Mouse (Mus musculus): ENCODE measurements around the gene Stk32c. TPM values are rescaled to one million over a fixed set of nuclear protein-coding genes. Genes with fewer than 3 reads are reported as not detected.

Stk32c gene
- total and polyA plus RNA-seq, 2 experiments from 2014 or later, result 0.42 TPM; not detected in 1

DNA sequence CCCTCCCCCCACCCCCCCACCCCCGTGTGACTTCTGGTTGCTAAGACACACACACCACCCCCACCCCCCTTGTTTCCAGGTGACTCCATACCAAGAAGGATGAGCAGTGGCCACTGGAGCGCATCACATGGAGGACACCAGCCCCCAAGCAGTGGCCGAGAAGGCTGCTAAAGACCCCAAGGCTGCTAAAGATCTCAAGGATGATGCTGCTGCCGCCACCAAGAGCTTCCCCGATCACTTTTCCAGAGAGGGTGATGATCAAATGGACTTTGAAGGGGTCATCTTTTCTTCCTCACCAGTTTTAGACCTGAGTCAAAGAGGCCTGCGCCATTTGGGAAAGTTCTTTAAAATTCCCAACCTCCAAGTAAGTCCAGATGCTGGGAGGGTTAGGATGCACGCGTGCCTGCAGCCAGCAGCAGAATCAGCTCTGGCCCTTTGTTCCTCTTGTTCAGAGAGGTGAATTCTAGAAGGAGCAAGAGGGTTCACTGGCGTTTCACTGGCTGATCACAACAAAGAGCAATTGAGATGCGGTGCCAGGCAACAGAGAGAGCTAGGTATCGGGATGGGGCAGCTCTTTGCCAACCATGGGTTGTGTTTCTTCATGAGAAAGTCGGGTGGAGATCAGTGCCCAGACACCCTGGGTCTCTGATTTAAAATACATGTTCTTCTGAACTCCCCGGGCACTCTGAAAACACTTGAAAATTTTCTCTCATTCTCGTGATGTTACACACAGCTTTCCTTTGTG is 1.7 kb upstream of the Stk32c start:
- peaks cover 35% of the 10 kb centered on the region for H3K4me1 ChIP-seq (ENCODE audit: control insufficient read depth, insufficient read depth)
- H3K4me2 ChIP-seq (ENCODE audit: low read depth, low read length), result no peak overlapping the region
- H3K9ac ChIP-seq (replicated peaks; ENCODE audit: low read depth, low read length), result no peak overlapping the region
- H3K27ac ChIP-seq (ENCODE audit: low read depth), result no peak overlapping the region
- DNase-seq (ENCODE audit: low spot score), result no peak
- no peak for ATAC-seq (ENCODE audit: insufficient read depth, low read depth)
- no peak for TF ChIP-seq CTCF (IDR thresholded peaks at IDR 0.05; ENCODE audit: low read depth)
- TF ChIP-seq EP300 (IDR thresholded peaks at IDR 0.05; ENCODE audit: low read depth), result no peak
- H3K4me3 ChIP-seq (ENCODE audit: low read depth, low read length), result no peak overlapping the region
- no peaks in the 10 kb centered on the region for H3K9me3 ChIP-seq (replicated peaks; ENCODE audit: control insufficient read depth, low read length)
- H3K36me3 ChIP-seq (replicated peaks; ENCODE audit: control insufficient read depth, insufficient read depth, low read length), result no peaks in the 10 kb centered on the region
- 81% methylated on average over 13 of the region's 14 CpGs for WGBS
- H3K27me3 ChIP-seq (ENCODE audit: control insufficient read depth, insufficient read depth, low read length), result no peaks in the 10 kb centered on the region

DNA sequence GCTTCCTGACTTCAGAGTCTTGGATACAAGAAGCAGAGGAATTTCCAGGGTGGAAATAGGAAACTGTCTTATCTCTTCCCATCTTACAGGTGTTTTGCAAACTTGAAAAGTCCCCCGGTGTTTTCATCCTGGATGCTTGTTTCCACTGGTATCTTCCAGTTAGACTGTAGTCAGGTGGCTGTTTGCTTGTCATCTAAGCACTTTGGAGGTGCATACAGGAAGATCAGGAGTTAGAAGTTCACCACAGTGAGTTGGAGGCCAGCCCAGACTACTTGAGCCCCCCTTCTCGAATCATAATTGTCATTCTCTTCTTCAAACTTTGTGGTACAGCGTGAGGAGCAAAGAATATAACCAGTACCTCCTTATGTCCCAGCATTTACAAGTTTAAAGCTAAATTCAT is 1.1 kb upstream of the Stk32c start:
- Histone ChIP-seq H3K9ac (replicated peaks; ENCODE audit: low read depth, low read length) (no peak overlapping the region), H3K9me3 (replicated peaks; ENCODE audit: control insufficient read depth, low read length) (no peaks in the 10 kb centered on the region), H3K4me2 (ENCODE audit: low read depth, low read length) (no peak overlapping the region), H3K36me3 (replicated peaks; ENCODE audit: control insufficient read depth, insufficient read depth, low read length) (no peaks in the 10 kb centered on the region), H3K27ac (ENCODE audit: low read depth) (no peak overlapping the region), H3K4me3 (ENCODE audit: low read depth, low read length) (no peak overlapping the region), H3K27me3 (ENCODE audit: control insufficient read depth, insufficient read depth, low read length) (no peaks in the 10 kb centered on the region), H3K4me1 (ENCODE audit: control insufficient read depth, insufficient read depth) (peaks cover 31% of the 10 kb centered on the region)
- DNase-seq (ENCODE audit: low spot score) (no peak), ATAC-seq (ENCODE audit: insufficient read depth, low read depth) (no peak)
- no peak for TF ChIP-seq CTCF (IDR thresholded peaks at IDR 0.05; ENCODE audit: low read depth)
- no peak for TF ChIP-seq EP300 (IDR thresholded peaks at IDR 0.05; ENCODE audit: low read depth)
- 65% methylated on average over 3 of the region's 3 CpGs for whole genome bisulfite sequencing

DNA sequence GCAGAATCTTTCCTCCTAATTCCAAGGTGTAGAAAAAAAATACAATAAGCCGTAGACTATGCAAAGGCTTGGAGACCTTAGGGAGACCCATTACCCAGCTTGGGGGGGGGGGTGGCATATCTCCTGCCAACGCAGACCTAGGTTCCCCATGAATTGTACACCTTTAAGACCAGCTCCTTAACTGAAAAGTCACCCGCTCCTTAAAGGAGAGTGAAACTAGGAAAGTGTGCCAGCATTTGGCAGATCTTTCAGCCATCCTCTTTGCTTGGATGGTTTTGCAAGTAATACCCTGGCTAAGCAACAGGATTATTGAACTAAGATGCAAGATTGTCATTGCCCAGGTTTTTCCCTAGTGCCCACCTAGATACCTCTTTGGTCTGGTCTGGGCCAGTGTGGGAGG is 644 bp upstream of the Stk32c start:
- ATAC-seq (ENCODE audit: insufficient read depth, low read depth), result no peak
- H3K27ac ChIP-seq (ENCODE audit: low read depth), result 0 out of 2 replicates have a peak overlapping the region, but pooled peaks have one; percentile 52

DNA sequence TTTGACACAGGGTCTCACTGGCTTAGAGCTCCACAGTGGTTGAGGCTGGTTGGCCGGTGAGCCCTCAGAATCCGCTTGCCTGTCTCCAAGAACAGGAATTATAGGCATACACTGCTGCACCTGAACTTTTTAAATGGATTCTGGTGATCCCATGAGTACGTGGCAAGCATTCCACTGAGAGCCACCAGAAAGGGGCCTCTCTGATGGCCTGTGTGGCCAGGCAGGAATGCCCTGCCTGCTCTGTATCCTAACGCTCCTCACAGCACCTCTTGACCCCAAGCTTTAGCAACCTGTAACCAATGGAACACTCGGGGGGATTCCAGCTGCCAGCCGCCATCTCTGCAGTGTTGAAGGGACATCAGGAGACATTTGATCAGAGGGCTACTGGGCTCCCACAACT is 1.3 kb downstream of the Stk32c start:
- DNase-seq (ENCODE audit: low spot score) (no peak), ATAC-seq (ENCODE audit: insufficient read depth, low read depth) (no peak)
- WGBS, result 87% methylated on average over 6 of the region's 6 CpGs

More for the DNA sequence above, 644 bp upstream of the Stk32c start:
- Histone ChIP-seq H3K4me2 (ENCODE audit: low read depth, low read length) (peak overlapping the region; percentile 71), H3K36me3 (replicated peaks; ENCODE audit: control insufficient read depth, insufficient read depth, low read length) (no peaks in the 10 kb centered on the region), H3K27me3 (ENCODE audit: control insufficient read depth, insufficient read depth, low read length) (no peaks in the 10 kb centered on the region), H3K4me1 (ENCODE audit: control insufficient read depth, insufficient read depth) (peaks cover 26% of the 10 kb centered on the region), H3K4me3 (ENCODE audit: low read depth, low read length) (peak overlapping the region; percentile 57), H3K9ac (replicated peaks; ENCODE audit: low read depth, low read length) (no peak overlapping the region), H3K9me3 (replicated peaks; ENCODE audit: control insufficient read depth, low read length) (no peaks in the 10 kb centered on the region)
- no peak for DNase-seq (ENCODE audit: low spot score)
- WGBS, result 74% methylated on average over 3 of the region's 3 CpGs
- no peak for TF ChIP-seq CTCF (IDR thresholded peaks at IDR 0.05; ENCODE audit: low read depth)
- TF ChIP-seq EP300 (IDR thresholded peaks at IDR 0.05; ENCODE audit: low read depth), result no peak

DNA sequence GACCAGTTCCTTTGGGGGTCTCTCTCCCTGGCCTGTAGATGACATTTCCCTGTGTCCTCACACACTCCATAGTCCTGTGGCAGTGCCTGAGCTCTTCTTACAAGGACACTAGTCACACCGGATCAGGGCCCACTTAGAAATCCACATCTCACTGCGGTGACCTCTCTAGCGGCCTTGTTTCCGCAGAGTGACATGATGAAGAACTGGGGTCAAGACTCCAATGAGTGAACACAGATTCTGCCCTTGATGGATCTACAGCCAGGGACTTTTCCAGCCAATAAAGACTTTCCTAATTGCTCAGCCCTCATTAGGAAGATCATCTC is 4.4 kb downstream of the Stk32c start:
- Histone ChIP-seq H3K4me3 (ENCODE audit: low read depth, low read length) (no peak overlapping the region), H3K4me2 (ENCODE audit: low read depth, low read length) (no peak overlapping the region), H3K9me3 (replicated peaks; ENCODE audit: control insufficient read depth, low read length) (no peaks in the 10 kb centered on the region), H3K9ac (replicated peaks; ENCODE audit: low read depth, low read length) (no peak overlapping the region), H3K27ac (ENCODE audit: low read depth) (no peak overlapping the region), H3K4me1 (ENCODE audit: control insufficient read depth, insufficient read depth) (peaks cover 9% of the 10 kb centered on the region), H3K36me3 (replicated peaks; ENCODE audit: control insufficient read depth, insufficient read depth, low read length) (no peaks in the 10 kb centered on the region), H3K27me3 (ENCODE audit: control insufficient read depth, insufficient read depth, low read length) (no peaks in the 10 kb centered on the region)
- ATAC-seq (ENCODE audit: insufficient read depth, low read depth), result no peak
- TF ChIP-seq CTCF (IDR thresholded peaks at IDR 0.05; ENCODE audit: low read depth) (no peak), EP300 (IDR thresholded peaks at IDR 0.05; ENCODE audit: low read depth) (no peak)
- no peak for DNase-seq (ENCODE audit: low spot score)
- 86% methylated on average over 4 of the region's 4 CpGs for WGBS

More for the DNA sequence above, 1.3 kb downstream of the Stk32c start:
- Histone ChIP-seq H3K4me2 (ENCODE audit: low read depth, low read length) (no peak overlapping the region), H3K27ac (ENCODE audit: low read depth) (no peak overlapping the region), H3K36me3 (replicated peaks; ENCODE audit: control insufficient read depth, insufficient read depth, low read length) (no peaks in the 10 kb centered on the region), H3K27me3 (ENCODE audit: control insufficient read depth, insufficient read depth, low read length) (no peaks in the 10 kb centered on the region), H3K9ac (replicated peaks; ENCODE audit: low read depth, low read length) (no peak overlapping the region), H3K4me3 (ENCODE audit: low read depth, low read length) (no peak overlapping the region), H3K4me1 (ENCODE audit: control insufficient read depth, insufficient read depth) (peaks cover 21% of the 10 kb centered on the region), H3K9me3 (replicated peaks; ENCODE audit: control insufficient read depth, low read length) (no peaks in the 10 kb centered on the region)
- TF ChIP-seq EP300 (IDR thresholded peaks at IDR 0.05; ENCODE audit: low read depth) (no peak), CTCF (IDR thresholded peaks at IDR 0.05; ENCODE audit: low read depth) (no peak)
